Mouse (Mus musculus) hindbrain, postnatal 0 days (tissue): ENCODE results near the gene Dysf. TPM values are rescaled to one million over a fixed set of nuclear protein-coding genes. Genes with fewer than 3 reads are reported as not detected.

ENCODE experiments used
- ATAC-seq: fragments of 200-750 bp; cut with Nextera tagmentation; 2 replicates; pipeline ENCODE4 v1.8.0; 2017; ENCODE audit warnings: mild to moderate bottlenecking, moderate TSS enrichment, moderate library complexity
- DNase-seq: peaks from one replicate; pipeline ENCODE4 v3.0.0-alpha.2; 2015; ENCODE audit warnings: low spot score
- H3K27ac ChIP-seq: fragments of 300-500 bp; sonication (generic); 2 replicates; pipeline ENCODE4 v1.5.1; 2014; ENCODE audit warnings: mild to moderate bottlenecking
- H3K27me3 ChIP-seq: fragments of 300-500 bp; sonication (generic); 2 replicates; pipeline ENCODE4 v1.6.1; 2014; ENCODE audit warnings: low read length, mixed read lengths; ENCODE audit not compliant: insufficient read depth
- H3K36me3 ChIP-seq: fragments of 300-500 bp; sonication (generic); 2 replicates; pipeline ENCODE4 v1.6.1; 2014; ENCODE audit warnings: low read length, mixed read lengths; ENCODE audit not compliant: insufficient read depth
- H3K4me1 ChIP-seq: fragments of 300-500 bp; sonication (generic); 2 replicates; pipeline ENCODE4 v1.6.1; 2014; ENCODE audit warnings: antibody characterized with exemption, low read length, mixed read lengths; ENCODE audit not compliant: insufficient read depth
- H3K4me2 ChIP-seq: fragments of 300-500 bp; sonication (generic); 2 replicates; pipeline ENCODE4 v1.6.1; 2014; ENCODE audit warnings: low read depth, mild to moderate bottlenecking, low read length, moderate library complexity, mixed read lengths
- H3K4me3 ChIP-seq: fragments of 300-500 bp; sonication (generic); 2 replicates; pipeline ENCODE4 v1.5.1; 2014; ENCODE audit warnings: low read length
- H3K9ac ChIP-seq: fragments of 300-500 bp; sonication (generic); replicated peaks from 2 replicates; pipeline ENCODE4 v1.6.1; 2014; ENCODE audit warnings: mild to moderate bottlenecking, low read length, moderate library complexity, mixed read lengths
- H3K9me3 ChIP-seq: fragments of 300-500 bp; sonication (generic); 2 replicates; pipeline ENCODE4 v1.6.1; 2016; ENCODE audit warnings: low read length, mixed read lengths
- CTCF ChIP-seq: IDR thresholded peaks from 2 replicates; pipeline ENCODE4 v1.5.1; 2016; ENCODE audit warnings: antibody characterized with exemption, control low read depth, low read depth
- WGBS: fragments of 180-500 bp; shearing (Covaris S2); extraction: QIAGEN DNeasy Blood & Tissue Kit; methylation state at CpG from one replicate; pipeline ENCODE4 v1.1.7; 2014; 5-methylcytosine and 5-hydroxymethylcytosine counted together
- polyA plus RNA-seq: library from polyadenylated mRNA; unstranded; fragments of >200 nt; fragmentation: Nextera tagmentation; extraction: Ambion mirVana; gene quantifications from 2 replicates; pipeline ENCODE4 v1.2.1, GENCODE M21; 2015
- total RNA-seq: library from RNA; depleted of rRNA; stranded (reverse); fragments of >200 nt; gene quantifications from 2 replicates; pipeline ENCODE4 v1.2.3, GENCODE M21; 2014

The Dysf gene
- total and polyA plus RNA-seq, 2 experiments from 2014 or later, result 1.6 to 2.4 TPM

GRCm38 (mm10) chr6:84136345-84136744, 128.0 kb downstream of the Dysf start:
- no peaks in the 10 kb centered on the region for H3K4me1 ChIP-seq
- 85% methylated on average over 11 of the region's 11 CpGs for WGBS
- no peaks in the 10 kb centered on the region for H3K36me3 ChIP-seq
- H3K27me3 ChIP-seq, result no peaks in the 10 kb centered on the region
- no peaks in the 10 kb centered on the region for H3K9me3 ChIP-seq
- DNase-seq, result no peak
- no peak overlapping the region for H3K4me3 ChIP-seq
- H3K9ac ChIP-seq, result no peak overlapping the region
- no peak overlapping the region for H3K4me2 ChIP-seq
- no peak for ATAC-seq
- TF ChIP-seq CTCF, result no peak
- H3K27ac ChIP-seq, result no peak overlapping the region

GRCm38 (mm10) chr6:84139932-84140331, 131.5 kb downstream of the Dysf start:
- Histone ChIP-seq H3K4me1 (no peaks in the 10 kb centered on the region), H3K4me2 (no peak overlapping the region), H3K4me3 (no peak overlapping the region), H3K9ac (no peak overlapping the region), H3K27ac (no peak overlapping the region), H3K27me3 (no peaks in the 10 kb centered on the region), H3K36me3 (no peaks in the 10 kb centered on the region), H3K9me3 (no peaks in the 10 kb centered on the region)
- no peak for ATAC-seq
- DNase-seq, result peak; percentile 43
- no peak for TF ChIP-seq CTCF
- 50% methylated on average over 14 of the region's 14 CpGs for WGBS

GRCm38 (mm10) chr6:84142481-84142880, 134.1 kb downstream of the Dysf start:
- no peak for TF ChIP-seq CTCF
- peak; percentile 37 for ATAC-seq
- Histone ChIP-seq H3K4me1 (no peaks in the 10 kb centered on the region), H3K9ac (no peak overlapping the region), H3K27me3 (no peaks in the 10 kb centered on the region), H3K27ac (no peak overlapping the region), H3K9me3 (no peaks in the 10 kb centered on the region), H3K4me2 (no peak overlapping the region), H3K4me3 (no peak overlapping the region), H3K36me3 (no peaks in the 10 kb centered on the region)
- peak; percentile 36 for DNase-seq
- 73% methylated on average over 9 of the region's 9 CpGs for WGBS

GRCm38 (mm10) chr6:84143328-84143727, 134.9 kb downstream of the Dysf start:
- DNase-seq (no peak), ATAC-seq (no peak)
- no peaks in the 10 kb centered on the region for H3K4me1 ChIP-seq
- H3K27me3 ChIP-seq, result no peaks in the 10 kb centered on the region
- no peak overlapping the region for H3K27ac ChIP-seq
- H3K4me2 ChIP-seq, result no peak overlapping the region
- 68% methylated on average over 1 of the region's 1 CpGs for WGBS
- no peaks in the 10 kb centered on the region for H3K36me3 ChIP-seq
- H3K9ac ChIP-seq, result no peak overlapping the region
- H3K4me3 ChIP-seq, result no peak overlapping the region
- no peaks in the 10 kb centered on the region for H3K9me3 ChIP-seq
- TF ChIP-seq CTCF, result no peak

- H3K9me3 ChIP-seq, result no peaks in the 10 kb centered on the region
- H3K27me3 ChIP-seq, result no peaks in the 10 kb centered on the region
- WGBS, result 85% methylated on average over 4 of the region's 4 CpGs
- no peak for ATAC-seq
- no peak overlapping the region for H3K27ac ChIP-seq
- no peak overlapping the region for H3K4me2 ChIP-seq
- no peak for DNase-seq
- TF ChIP-seq CTCF, result no peak
- H3K4me1 ChIP-seq, result no peaks in the 10 kb centered on the region
- no peak overlapping the region for H3K9ac ChIP-seq
- H3K4me3 ChIP-seq, result no peak overlapping the region
- no peaks in the 10 kb centered on the region for H3K36me3 ChIP-seq
Observed at GRCm38 (mm10) chr6:84144393-84144792, 136.0 kb downstream of the Dysf start.

- Histone ChIP-seq H3K27ac (no peak overlapping the region), H3K27me3 (no peaks in the 10 kb centered on the region), H3K9me3 (no peaks in the 10 kb centered on the region), H3K36me3 (no peaks in the 10 kb centered on the region), H3K4me1 (no peaks in the 10 kb centered on the region), H3K4me2 (no peak overlapping the region), H3K9ac (no peak overlapping the region), H3K4me3 (no peak overlapping the region)
- ATAC-seq (no peak), DNase-seq (no peak)
- no peak for TF ChIP-seq CTCF
- WGBS, result 82% methylated on average over 13 of the region's 13 CpGs
Observed at GRCm38 (mm10) chr6:84147206-84148004, 139.0 kb downstream of the Dysf start.

- peak; percentile 62 for TF ChIP-seq CTCF
- Histone ChIP-seq H3K27ac (no peak overlapping the region), H3K9ac (no peak overlapping the region), H3K4me2 (no peak overlapping the region), H3K4me1 (no peaks in the 10 kb centered on the region), H3K4me3 (no peak overlapping the region), H3K27me3 (no peaks in the 10 kb centered on the region), H3K9me3 (no peaks in the 10 kb centered on the region), H3K36me3 (no peaks in the 10 kb centered on the region)
- 73% methylated on average over 6 of the region's 6 CpGs for WGBS
- ATAC-seq (no peak), DNase-seq (peak; percentile 75)
Observed at GRCm38 (mm10) chr6:84148470-84148869, 140.1 kb downstream of the Dysf start.
